Mouse (Mus musculus) CD4-positive, CD25-positive, alpha-beta regulatory T cell, adult 4 months (primary cell): ENCODE results near the gene Rras2. TPM values are rescaled to one million over a fixed set of nuclear protein-coding genes. Genes with fewer than 3 reads are reported as not detected.

Source experiments
- ATAC-seq: one replicate; pipeline ENCODE4 v1.8.0; 2017
- polyA plus RNA-seq, 2 experiments: library from polyadenylated mRNA; unstranded; fragments of 100-300 nt; shearing (Covaris generic); gene quantifications; one replicate each; pipeline ENCODE4 v1.2.1; 2017

Rras2 gene
- polyA plus RNA-seq, 2 experiments from 2014 or later = 7.8 to 11.1 TPM

GRCm38 (mm10) chr7:114110500-114110899 is 7.1 kb downstream of the Rras2 start:
- ATAC-seq = no peak

- no peak for ATAC-seq
These were observed 11.7 kb downstream of the Rras2 start for GRCm38 (mm10) chr7:114105886-114106285.

GRCm38 (mm10) chr7:114103629-114104347 is 13.8 kb downstream of the Rras2 start:
- peak; percentile 44 for ATAC-seq

- peak; percentile 75 for ATAC-seq
These were observed 14.4 kb downstream of the Rras2 start for GRCm38 (mm10) chr7:114103152-114103551.

- no peak for ATAC-seq
These were observed 15.0 kb downstream of the Rras2 start for GRCm38 (mm10) chr7:114102609-114103008.

- ATAC-seq = no peak
These were observed 16.2 kb downstream of the Rras2 start for GRCm38 (mm10) chr7:114101412-114101811.

GRCm38 (mm10) chr7:114093548-114094174 is 23.9 kb downstream of the Rras2 start:
- ATAC-seq = no peak

- ATAC-seq = peak; percentile 25
These were observed 26.6 kb downstream of the Rras2 start for GRCm38 (mm10) chr7:114090892-114091545.

- ATAC-seq = no peak
These were observed 27.4 kb downstream of the Rras2 start for GRCm38 (mm10) chr7:114090231-114090630.

- ATAC-seq = no peak
These were observed 28.7 kb downstream of the Rras2 start for GRCm38 (mm10) chr7:114088918-114089317.

GRCm38 (mm10) chr7:114087986-114088385 is 29.6 kb downstream of the Rras2 start:
- peak; percentile 63 for ATAC-seq

GRCm38 (mm10) chr7:114087341-114087740 is 30.2 kb downstream of the Rras2 start:
- no peak for ATAC-seq

GRCm38 (mm10) chr7:114086021-114086710 is 31.4 kb downstream of the Rras2 start:
- ATAC-seq = no peak

GRCm38 (mm10) chr7:114083760-114084159 is 33.8 kb downstream of the Rras2 start:
- peak; percentile 67 for ATAC-seq

- ATAC-seq = no peak
These were observed 34.5 kb downstream of the Rras2 start for GRCm38 (mm10) chr7:114083088-114083487.

- ATAC-seq = no peak
These were observed 35.8 kb downstream of the Rras2 start for GRCm38 (mm10) chr7:114081633-114082420.

- ATAC-seq = no peak
These were observed 37.3 kb downstream of the Rras2 start for GRCm38 (mm10) chr7:114080250-114080649.

GRCm38 (mm10) chr7:114079343-114079742 is 38.2 kb downstream of the Rras2 start:
- ATAC-seq = no peak

- no peak for ATAC-seq
These were observed 43.0 kb downstream of the Rras2 start for GRCm38 (mm10) chr7:114074595-114074994.

- no peak for ATAC-seq
These were observed 43.4 kb downstream of the Rras2 start for GRCm38 (mm10) chr7:114074133-114074532.

- no peak for ATAC-seq
These were observed 45.5 kb downstream of the Rras2 start for GRCm38 (mm10) chr7:114071851-114072616.
